Mouse (Mus musculus) frontal cortex, adult 2 months (tissue): ENCODE measurements around the gene Ccdc86. TPM values are rescaled to one million over a fixed set of nuclear protein-coding genes. Genes with fewer than 3 reads are reported as not detected.

ENCODE experiments used
- DNase-seq, 2 experiments: peaks; one replicate each; pipeline ENCODE4 v3.0.0; 2022; ENCODE audit warnings: low spot score in 1 of 2; ENCODE audit errors: extremely low spot score in 1 of 2
- polyA plus RNA-seq: library from polyadenylated mRNA; depleted of rRNA; stranded (reverse); fragments of >200 nt; gene quantifications from 2 replicates; pipeline ENCODE4 v1.2.3, GENCODE M21; 2012; rRNA removed

Gene Ccdc86
- polyA plus RNA-seq, 1 experiment: 5.5 TPM

DNA sequence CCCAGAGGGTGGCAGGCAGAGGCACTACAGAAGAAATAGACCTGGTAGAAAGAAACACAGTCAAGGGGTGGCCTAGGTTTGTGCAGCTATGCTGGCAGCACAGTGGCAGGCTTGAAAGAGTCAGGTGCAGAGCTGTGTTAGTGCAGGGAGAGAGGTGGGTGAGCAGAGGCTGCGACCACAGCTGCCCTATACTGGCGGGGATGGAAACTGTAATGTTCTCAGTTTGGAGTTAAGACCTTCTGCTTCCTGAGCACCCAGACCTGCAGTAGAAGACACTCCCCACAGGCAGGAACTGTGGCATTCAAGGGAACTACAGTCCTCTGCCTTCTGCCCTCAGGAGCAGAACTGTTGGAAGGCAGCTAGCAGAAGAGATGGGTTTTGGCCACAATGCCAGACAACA lies 34.2 kb downstream of the Ccdc86 start:
- DNase-seq: no peak

DNA sequence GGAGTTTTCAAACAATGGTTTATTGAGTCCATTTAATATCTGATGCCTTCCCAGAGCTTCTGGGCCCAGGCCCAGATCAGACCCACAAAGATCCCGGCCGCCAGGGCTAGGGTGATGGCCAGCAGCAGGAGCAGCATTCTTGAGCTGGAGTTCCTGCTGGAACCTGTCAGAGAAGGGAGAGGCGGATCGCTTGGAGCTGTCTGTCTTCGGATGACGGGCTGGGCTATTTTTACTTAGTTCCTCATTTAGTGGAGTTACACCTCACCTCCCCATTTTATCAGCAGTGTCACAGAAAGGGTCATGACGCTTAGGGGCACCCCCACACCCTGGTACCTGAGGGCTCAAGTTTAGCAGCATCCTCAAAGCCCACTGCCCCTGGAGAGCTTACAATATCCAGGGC lies 34.8 kb downstream of the Ccdc86 start:
- no peak for DNase-seq

DNA sequence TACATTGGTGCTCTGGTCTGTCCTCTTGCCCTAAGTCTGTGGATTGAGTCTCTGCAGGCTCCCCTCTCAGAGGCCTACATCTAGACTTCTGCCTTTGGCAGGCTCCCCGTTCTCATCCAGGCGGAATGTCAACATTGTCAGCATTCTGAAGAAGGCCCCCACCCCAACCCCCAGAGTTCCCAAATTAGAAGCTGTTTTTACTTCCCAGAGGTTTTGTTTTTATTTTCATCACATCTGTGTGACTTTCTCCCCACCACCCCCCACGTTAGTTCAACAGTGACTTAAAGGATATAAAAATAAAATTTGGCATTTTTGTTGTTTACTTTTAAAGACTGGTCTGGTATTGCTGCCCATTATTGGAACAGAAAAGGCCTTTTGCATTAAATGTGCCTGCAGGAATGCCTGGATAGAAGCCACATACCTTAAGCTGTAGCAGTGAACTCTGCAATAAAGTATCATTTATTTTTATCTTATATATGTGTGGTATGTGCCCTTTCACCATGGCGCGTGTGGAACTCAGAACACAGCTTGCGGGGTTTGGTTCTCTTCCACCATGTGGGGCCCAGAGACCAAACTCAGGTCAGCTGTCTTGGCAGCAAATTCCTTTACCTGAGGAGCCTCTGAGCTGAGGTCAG lies 39.9 kb downstream of the Ccdc86 start:
- no peak for DNase-seq

DNA sequence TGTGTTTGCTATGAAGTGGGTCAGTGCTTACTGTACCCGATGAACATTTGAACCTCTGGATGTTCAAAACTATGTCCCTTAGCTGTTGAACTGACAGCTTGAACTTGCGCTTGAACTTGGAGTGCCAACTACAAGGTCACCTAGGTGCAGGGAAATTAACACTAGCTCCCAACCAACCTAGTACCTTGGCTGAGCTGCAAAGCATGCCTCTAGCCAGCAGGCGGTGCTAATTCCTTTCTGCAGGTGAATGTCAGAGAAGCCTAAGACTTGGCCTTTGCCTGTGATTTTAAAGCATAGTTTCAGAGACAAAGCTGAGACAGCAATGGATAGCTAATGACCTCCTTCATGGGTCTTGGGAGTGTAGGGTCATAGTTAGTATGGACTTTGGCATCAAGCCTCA lies 41.2 kb downstream of the Ccdc86 start:
- peak in 1 of 2 experiments; percentile 77 for DNase-seq

DNA sequence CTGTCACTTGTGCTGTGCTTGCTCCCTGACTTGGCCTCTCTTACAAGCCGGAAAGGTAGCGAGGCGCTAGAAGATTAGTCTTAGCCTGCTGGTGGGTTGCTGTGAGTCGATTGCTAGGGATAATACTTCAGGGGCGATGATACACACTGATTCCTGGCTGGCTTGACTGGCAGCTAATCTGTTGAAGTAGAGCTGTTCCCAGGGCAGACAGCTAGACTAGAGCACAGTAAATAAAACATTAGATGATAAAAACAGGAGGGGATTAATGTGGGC lies 43.4 kb downstream of the Ccdc86 start:
- no peak for DNase-seq

DNA sequence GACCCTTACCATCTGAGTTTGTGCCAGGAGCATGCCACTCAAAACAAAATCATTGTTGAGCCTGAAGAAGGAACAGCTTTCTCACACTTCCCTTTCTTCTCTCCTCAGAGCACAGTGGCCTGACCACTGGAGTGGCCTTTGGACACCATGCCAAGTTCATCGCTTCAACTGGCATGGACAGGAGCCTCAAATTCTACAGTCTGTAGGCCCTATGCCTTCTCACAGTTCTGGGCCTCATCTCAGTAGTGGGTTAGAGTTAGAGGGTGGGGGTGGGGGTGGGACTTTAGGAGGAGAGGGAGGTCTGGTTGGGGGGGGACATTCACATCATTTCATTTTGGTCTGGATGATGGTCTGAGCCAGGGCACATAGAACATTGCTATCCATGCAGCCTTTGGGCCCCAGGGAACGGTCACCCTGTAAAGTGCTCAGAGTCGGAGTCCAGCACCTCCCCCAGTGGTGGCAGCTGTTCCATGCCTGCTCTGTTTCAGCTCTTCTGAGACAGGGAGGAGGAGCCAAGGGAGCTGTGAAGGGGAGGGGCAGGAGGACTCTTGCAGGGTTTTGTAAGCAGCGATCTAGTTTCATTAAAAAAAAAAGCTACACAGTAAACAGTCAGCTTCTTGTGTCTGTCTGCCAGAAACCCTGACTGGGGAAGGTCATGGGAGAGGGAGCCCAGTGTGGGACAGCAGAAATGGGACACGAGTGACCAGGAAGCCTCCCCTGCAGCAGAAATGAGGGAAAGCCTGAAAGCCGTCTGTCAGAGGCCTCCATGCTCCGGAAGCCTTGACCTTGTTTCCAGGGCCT lies 43.9 kb downstream of the Ccdc86 start:
- DNase-seq: peak; percentile 57 to 66

DNA sequence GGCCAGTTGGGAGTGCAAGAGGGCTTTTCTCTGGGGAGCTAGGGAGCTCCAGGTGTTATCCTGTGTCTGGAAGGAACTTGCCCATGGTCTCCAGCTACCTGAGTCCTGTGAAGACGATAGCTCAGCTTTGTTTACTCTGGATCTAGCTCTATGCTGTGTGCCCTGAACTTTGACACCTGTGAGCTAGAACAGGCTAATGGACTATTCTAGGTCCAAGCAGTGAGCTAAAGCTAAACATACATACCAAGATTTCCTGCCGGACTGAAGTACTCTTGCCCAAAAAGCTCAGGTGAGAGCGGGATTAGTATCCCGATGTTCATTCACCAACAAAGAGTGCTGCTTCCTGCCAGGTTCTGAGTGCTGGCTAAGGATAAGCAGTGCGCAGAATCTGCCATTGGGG lies 44.6 kb downstream of the Ccdc86 start:
- no peak for DNase-seq

DNA sequence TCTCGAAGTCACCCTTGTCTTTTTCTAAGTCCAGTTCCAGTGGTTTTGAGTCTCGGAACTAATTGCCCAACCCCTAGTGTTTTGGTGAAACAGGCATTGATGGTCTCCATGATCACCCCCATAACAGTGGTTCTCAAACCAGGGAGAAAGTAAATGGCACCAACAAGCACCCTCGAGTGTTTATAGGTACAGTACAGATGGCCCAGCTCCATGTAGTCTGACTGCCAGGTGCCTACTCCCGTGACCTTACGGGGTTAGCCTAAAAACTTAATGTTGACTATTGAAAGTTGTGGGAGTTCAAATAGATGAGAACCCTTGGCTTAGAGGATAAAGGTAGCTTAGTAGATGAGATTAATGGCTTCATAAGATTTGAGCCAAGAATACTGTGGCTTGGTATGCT lies 48.0 kb downstream of the Ccdc86 start:
- no peak for DNase-seq

DNA sequence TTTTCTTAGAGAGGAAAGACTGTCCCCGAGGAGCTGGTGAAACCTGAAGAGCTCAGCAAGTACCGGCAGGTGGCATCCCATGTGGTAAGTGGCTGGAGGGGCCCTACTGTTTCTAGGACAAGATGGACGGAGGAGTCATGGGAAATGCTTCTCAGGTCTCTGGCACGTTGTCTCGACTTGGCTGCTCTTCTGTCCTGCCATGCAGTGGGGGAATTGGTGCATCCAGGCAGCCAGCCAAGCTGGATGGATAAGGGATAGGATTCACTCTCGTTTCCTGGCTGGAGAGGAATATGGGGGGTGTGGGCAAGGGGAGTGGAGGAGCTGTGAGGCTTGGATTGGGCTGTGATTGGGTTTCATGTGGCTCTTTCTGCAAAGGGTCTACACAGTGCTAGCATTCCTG lies 48.8 kb downstream of the Ccdc86 start:
- no peak for DNase-seq

DNA sequence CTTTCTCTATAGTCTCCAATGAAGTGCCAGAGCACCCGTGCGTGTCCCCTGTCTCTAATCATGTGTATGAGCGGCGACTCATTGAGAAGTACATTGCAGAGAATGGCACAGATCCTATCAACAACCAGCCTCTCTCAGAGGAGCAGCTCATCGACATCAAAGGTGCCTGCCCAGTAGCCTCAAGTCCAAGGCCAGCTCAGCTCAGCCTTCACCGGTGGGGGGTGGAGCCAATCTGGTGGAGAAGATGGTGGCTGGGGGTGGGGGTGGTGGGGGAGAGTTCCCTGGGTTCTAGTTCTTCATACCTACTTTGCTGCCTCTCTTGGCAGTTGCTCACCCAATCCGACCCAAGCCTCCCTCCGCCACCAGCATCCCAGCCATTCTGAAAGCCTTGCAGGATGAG lies 51.6 kb downstream of the Ccdc86 start:
- DNase-seq: no peak

DNA sequence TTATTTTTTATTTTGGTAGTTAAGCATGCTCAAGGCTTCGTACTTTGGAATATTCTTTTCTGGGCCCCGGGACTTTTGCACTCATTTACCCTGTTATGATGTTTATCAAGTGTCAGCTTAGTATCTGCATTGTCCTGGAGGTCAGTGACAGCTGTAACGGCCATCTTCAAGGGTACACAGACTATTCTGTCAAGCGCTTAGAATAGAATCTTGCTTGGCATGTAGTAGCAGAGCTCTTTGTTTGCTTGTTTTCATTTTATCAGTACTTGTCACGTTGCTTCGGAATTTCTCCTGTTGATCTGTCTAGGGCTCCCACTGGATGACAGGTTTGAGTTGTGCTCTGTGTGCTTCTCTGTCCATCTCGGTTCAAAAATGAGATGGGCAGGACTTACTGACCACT lies 52.2 kb downstream of the Ccdc86 start:
- DNase-seq: no peak

DNA sequence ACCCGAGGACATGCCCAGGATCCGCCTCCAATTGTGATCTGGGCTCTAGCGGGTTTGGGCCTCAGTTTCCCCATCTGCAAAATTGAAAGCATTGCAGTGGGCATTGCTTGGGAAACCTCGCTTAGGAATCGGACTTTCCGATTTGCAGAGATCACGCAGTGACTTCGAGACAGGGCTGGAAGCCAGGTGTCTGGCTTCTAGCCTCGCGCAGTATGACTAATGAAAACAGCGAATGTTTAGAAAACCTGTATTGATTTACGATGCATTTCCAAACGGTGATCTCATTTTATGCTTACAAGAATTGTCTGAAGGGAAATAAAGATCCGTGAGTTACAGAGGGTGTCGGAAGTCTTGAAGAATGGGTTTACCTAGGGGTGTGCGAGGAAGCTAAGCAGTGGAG lies 53.4 kb downstream of the Ccdc86 start:
- peak in 1 of 2 experiments; percentile 26 for DNase-seq

DNA sequence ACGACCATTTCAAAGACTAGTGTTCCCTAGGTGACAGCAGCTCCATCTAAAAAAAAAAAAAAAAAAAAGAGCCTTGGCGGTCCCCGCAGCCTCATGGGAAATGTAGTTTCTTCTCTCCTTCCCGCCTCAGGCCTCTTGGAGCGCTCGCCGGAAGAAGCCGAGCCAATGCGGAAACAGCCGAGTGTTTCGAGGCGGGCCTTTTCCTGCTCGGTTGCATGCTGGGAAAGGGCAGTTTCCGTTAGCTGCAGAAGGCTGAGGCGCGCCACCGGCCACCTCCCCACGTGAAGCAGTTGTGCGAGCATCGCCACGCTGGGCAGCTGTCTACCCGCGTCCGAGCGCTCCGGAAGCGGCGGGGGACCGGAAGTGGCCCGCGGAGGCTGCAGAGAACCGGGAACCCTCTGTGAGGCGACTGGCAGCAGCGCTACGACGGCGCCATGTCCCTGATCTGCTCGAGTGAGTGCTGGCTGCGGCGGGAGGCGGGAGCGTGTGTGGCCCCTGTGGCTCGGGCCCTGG lies 54.0 kb downstream of the Ccdc86 start, which contains the start of gene Prpf19:
Gene Prpf19 (plus strand): TSS at position 216 of the 513 bp plus-strand sequence.
- DNase-seq: peak; percentile 96 to 99

DNA sequence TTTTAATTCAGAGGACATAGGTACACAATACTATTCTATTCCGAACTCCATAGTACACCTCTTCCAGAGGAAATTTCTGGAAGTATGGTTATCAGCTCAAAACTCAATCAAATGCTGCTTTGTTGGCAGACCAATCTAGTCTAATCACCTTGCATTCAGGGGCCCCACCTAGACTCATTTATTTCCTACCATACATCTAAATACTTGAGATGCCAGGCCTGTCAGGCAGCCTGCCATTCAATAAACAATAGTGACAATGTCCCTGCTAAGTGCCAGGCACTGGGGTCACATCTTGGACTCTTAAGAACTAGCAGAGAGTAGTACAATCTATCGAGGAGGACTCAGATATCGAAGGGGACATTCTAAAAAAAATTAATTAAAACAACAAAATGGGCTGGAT lies 56.9 kb downstream of the Ccdc86 start:
- no peak for DNase-seq

Other genes with a start within 250 kb of the Ccdc86 start
- 0.14 and 0.17 TPM in 2 replicates for gene Cd5, start 210.3 kb downstream of the Ccdc86 start, polyA plus RNA-seq
- gene Cd6, start 119.2 kb downstream of the Ccdc86 start, polyA plus RNA-seq: 1.5 and 3.8 TPM in 2 replicates
- gene Slc15a3, start 109.5 kb downstream of the Ccdc86 start, polyA plus RNA-seq: 1.7 and 2.2 TPM in 2 replicates
- 132 and 133 TPM in 2 replicates for gene Tmem132a, start 79.3 kb downstream of the Ccdc86 start, polyA plus RNA-seq
- 49.2 and 50.2 TPM in 2 replicates for gene Tmem109, start 67.3 kb downstream of the Ccdc86 start, polyA plus RNA-seq
- gene Prpf19, start 54.0 kb downstream of the Ccdc86 start, polyA plus RNA-seq: 187 and 207 TPM in 2 replicates
- 0.06 TPM in 1 of 2 replicates, not detected in the other for gene Zp1, start 28.6 kb downstream of the Ccdc86 start, polyA plus RNA-seq
- gene Ptgdr2, start 12.1 kb downstream of the Ccdc86 start, polyA plus RNA-seq: 0.08 and 0.22 TPM in 2 replicates
- not detected in 2 replicates for gene Ms4a10, start 25.4 kb upstream of the Ccdc86 start, polyA plus RNA-seq
- gene Ms4a15, start 44.0 kb upstream of the Ccdc86 start, polyA plus RNA-seq: 81.7 and 91.9 TPM in 2 replicates
- gene Ms4a18, start 68.8 kb upstream of the Ccdc86 start, polyA plus RNA-seq: not detected in 2 replicates
- gene Ms4a8a, start 131.8 kb upstream of the Ccdc86 start, polyA plus RNA-seq: not detected in 2 replicates
- gene 1700017D01Rik, start 181.6 kb upstream of the Ccdc86 start, polyA plus RNA-seq: not detected in 2 replicates
- not detected in 2 replicates for gene 1700025F22Rik, start 216.1 kb upstream of the Ccdc86 start, polyA plus RNA-seq
- gene Ms4a13, start 247.5 kb upstream of the Ccdc86 start, polyA plus RNA-seq: not detected in 2 replicates